Mouse (Mus musculus): ENCODE results near the gene Utp14a.

Gene Utp14a

DNA sequence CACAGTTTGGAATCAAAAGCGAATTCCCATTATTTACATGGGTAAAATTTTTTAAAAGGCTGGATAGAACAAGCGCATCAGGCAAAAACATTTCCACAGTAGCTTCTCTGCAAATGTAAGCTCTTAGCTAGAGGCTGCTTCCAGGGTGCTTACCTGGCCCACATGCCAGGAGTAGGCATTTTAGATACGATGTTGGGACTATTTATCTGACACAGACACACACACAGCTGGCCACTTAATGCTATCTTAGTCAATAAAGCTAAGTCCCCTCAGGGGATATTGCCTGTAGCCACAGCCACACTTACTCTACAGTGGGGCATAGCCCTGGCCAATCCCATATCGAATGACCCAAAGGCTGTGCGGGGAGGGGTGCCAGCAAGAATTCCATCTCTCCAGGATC lies 55.1 kb downstream of the Utp14a start:
- DNase-seq (ENCODE audit: low spot score), result no peak

DNA sequence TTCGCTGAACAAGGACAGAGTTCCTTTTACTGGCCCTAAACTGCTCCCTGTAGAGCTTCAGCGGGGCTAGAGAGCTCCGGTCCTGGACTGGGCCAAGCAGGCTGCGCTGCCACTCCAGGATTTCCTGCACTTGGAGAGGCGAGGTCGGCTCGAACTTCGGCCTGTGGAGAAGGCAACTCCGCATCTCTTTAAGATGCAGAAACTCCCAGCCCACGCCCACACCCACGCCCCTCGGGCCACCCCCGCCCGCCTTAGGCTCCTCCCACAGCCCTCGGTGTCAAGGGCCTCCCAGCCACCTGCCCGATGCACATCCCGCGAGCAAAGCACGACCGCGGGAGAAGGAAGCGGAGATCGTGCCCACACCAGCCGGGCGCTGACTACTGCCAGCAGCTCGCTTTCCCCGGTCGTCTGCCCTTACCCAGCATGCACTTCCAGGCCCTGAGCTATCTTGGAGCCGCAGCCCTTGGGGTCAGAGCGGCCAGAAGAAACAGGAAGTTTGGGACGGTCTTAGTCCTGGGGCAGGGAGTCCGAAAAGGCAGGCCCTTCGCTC lies 57.9 kb downstream of the Utp14a start:
- DNase-seq (ENCODE audit: low spot score), result peak; percentile 8

DNA sequence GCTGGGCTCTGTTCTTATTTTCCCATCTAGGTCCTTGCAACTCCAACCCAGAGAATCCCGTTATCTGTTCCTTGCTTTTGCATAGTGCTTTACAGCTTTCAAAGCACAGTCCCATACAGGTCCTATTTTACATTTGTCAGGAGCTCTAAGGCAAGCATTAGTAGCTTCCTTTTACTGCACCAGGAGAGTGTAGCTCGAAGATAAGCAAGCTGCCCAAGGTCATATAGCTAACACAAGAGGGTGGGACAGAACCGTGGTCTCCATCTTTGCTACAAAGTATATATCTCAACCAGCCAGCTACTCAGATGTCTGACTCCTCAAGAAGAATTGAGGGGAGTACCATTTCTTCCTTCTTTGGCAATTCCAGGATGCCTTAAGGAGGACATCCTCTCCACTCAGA lies 60.8 kb downstream of the Utp14a start:
- no peak for DNase-seq (ENCODE audit: low spot score)

DNA sequence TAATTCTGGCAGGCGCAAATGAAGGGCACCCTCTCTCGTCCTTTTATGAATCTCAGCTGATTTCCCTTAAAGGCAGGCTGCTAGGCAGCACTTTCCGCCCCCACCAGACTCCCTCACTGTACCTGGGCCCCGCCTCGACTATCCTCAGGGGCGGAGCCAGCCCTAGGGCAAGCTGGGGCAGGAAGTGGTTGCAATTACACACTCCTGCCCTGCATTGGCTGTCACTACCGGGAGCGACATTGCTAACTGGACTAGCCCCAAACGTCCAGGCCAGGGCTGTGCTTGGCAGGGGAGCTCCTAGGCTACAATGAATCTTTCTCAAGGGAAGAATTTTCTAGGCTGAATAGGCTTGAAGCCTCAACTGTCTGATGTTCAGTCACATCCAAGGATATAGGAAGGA lies 61.5 kb downstream of the Utp14a start:
- DNase-seq (ENCODE audit: low spot score), result no peak

Data from layer of hippocampus, adult 9-10 months (tissue).